8 mouse cellular contexts compared by ENCODE assay signal in genomic region chr3:95042838-95043229, GRCm38 (mm10). TPM values are rescaled to one million over a fixed set of nuclear protein-coding genes. Genes with fewer than 3 reads are reported as not detected.
DNase-seq lines count a peak whose midpoint lies in the region; ATAC-seq lines count a peak whose summit lies in the region.

No protein-coding gene starts in this region.

- peak overlapping the region; percentile 74 for H3K4me2 ChIP-seq in liver, embryonic 11.5 days

- 16% methylated on average over 7 of the region's 7 CpGs for WGBS in liver, embryonic 11.5 days

- no peaks in the 10 kb centered on the region for H3K9me3 ChIP-seq in liver, embryonic 11.5 days (ENCODE audit: control insufficient read depth, low read length)

- peak overlapping the region; percentile 65; the same call in 1 of the 2 replicates for H3K27ac ChIP-seq in liver, embryonic 11.5 days (ENCODE audit: low read depth, low read length)

- H3K27me3 ChIP-seq in liver, embryonic 11.5 days (replicated peaks; ENCODE audit: control insufficient read depth, insufficient read depth, low read length) = no peaks in the 10 kb centered on the region
- peaks cover 2% of the 10 kb centered on the region; the same call in 1 of the 2 replicates for H3K27me3 ChIP-seq in splenic B cell, adult 2 months (ENCODE audit: control insufficient read depth, insufficient read depth, low read length, poor library complexity, severe bottlenecking)

- H3K36me3 ChIP-seq in liver, embryonic 11.5 days (ENCODE audit: control insufficient read depth, insufficient read depth, low read length) = peaks cover 4% of the 10 kb centered on the region
- no peaks in the 10 kb centered on the region for H3K36me3 ChIP-seq in splenic B cell, adult 2 months (ENCODE audit: control insufficient read depth, insufficient read depth, low read length, poor library complexity, severe bottlenecking)

- peak overlapping the region; percentile 91 for H3K4me3 ChIP-seq in liver, embryonic 11.5 days (ENCODE audit: low read depth, low read length)

- peak overlapping the region; percentile 58 for H3K9ac ChIP-seq in liver, embryonic 11.5 days (ENCODE audit: low read depth, low read length)

- DNase-seq in cerebellum, postnatal 25 days = no peak
- DNase-seq in thymus, postnatal 0 days (ENCODE audit: low spot score) = peak; percentile 64
- DNase-seq in thymus, postnatal 25 days = no peak
- no peak for DNase-seq in liver, embryonic 11.5 days (ENCODE audit: low spot score)
- peak; percentile 59 for DNase-seq in splenic B cell, adult 2 months (ENCODE audit: low read depth, low spot score)
- no peak for DNase-seq in layer of hippocampus, adult 11-12 months (ENCODE audit: low spot score)
- no peak for DNase-seq in retina, embryonic 14.5 days (ENCODE audit: low spot score)

- H3K4me1 ChIP-seq in liver, embryonic 11.5 days (replicated peaks; ENCODE audit: control insufficient read depth, insufficient read depth, low read length) = peaks cover 16% of the 10 kb centered on the region

- peak; percentile 41; the same call in 1 of the 2 replicates for ATAC-seq in cerebellum, adult (ENCODE audit: insufficient number of reproducible peaks, low FRiP score, low TSS enrichment)
- ATAC-seq in liver, embryonic 11.5 days (replicated peaks; ENCODE audit: low FRiP score) = peak; percentile 43

RNA-seq across cellular contexts. Expression of gene Psmd4, which starts 0.4 kb away (rescaled TPM):
- 310 and 313 TPM in 2 replicates for polyA plus RNA-seq in thymus, postnatal 0 days (2015; fragmentation: Nextera tagmentation; extraction: Ambion mirVana)
- polyA plus RNA-seq in liver, embryonic 11.5 days (2014; fragmentation: Nextera tagmentation; extraction: Ambion mirVana) = 290 and 304 TPM in 2 replicates

RNA-seq across cellular contexts. Expression of gene Zfp687, which starts 27.6 kb away (rescaled TPM):
- polyA plus RNA-seq in thymus, postnatal 0 days (2015; fragmentation: Nextera tagmentation; extraction: Ambion mirVana) = 16.7 and 18.4 TPM in 2 replicates
- 20.2 and 23.7 TPM in 2 replicates for polyA plus RNA-seq in liver, embryonic 11.5 days (2014; fragmentation: Nextera tagmentation; extraction: Ambion mirVana)

Comparison
In these comparisons a context has a peak if more than half of its experiments do, and no peak if none do; other contexts are left out.
1. DNase-seq: peak in thymus, postnatal 0 days (single experiment) and splenic B cell, adult 2 months (single experiment); none in cerebellum, postnatal 25 days (0 of 2), thymus, postnatal 25 days (single experiment), liver, embryonic 11.5 days (single experiment), layer of hippocampus, adult 11-12 months (single experiment) and retina, embryonic 14.5 days (single experiment).